Mouse (Mus musculus) lung, postnatal 0 days (tissue): ENCODE data around the gene Gria2. TPM values are rescaled to one million over a fixed set of nuclear protein-coding genes. Genes with fewer than 3 reads are reported as not detected.

Experiments used
- ATAC-seq: fragments of 200-750 bp; cut with Nextera tagmentation; 2 replicates; pipeline ENCODE4 v1.8.0; 2017; ENCODE audit warnings: moderate library complexity
- DNase-seq: peaks from one replicate; pipeline ENCODE4 v3.0.0-alpha.2; 2016; ENCODE audit warnings: low spot score
- H3K27ac ChIP-seq: fragments of 300-500 bp; sonication (generic); 2 replicates; pipeline ENCODE4 v1.5.1; 2014; ENCODE audit warnings: antibody characterized with exemption, mild to moderate bottlenecking, low read length, mixed read lengths
- H3K27me3 ChIP-seq: fragments of 300-500 bp; sonication (generic); replicated peaks from 2 replicates; pipeline ENCODE4 v1.6.1; 2014; ENCODE audit warnings: low read length, mixed read lengths; ENCODE audit not compliant: insufficient read depth
- H3K36me3 ChIP-seq: fragments of 300-500 bp; sonication (generic); 2 replicates; pipeline ENCODE4 v1.6.1; 2014; ENCODE audit warnings: low read length, mixed read lengths; ENCODE audit not compliant: insufficient read depth
- H3K4me1 ChIP-seq: fragments of 300-500 bp; sonication (generic); 2 replicates; pipeline ENCODE4 v1.6.1; 2014; ENCODE audit warnings: antibody characterized with exemption, low read depth, low read length, mixed read lengths; ENCODE audit not compliant: insufficient read depth
- H3K4me2 ChIP-seq: fragments of 300-500 bp; sonication (generic); replicated peaks from 2 replicates; pipeline ENCODE4 v1.6.1; 2014; ENCODE audit warnings: low read depth, mild to moderate bottlenecking, low read length, moderate library complexity, mixed read lengths
- H3K4me3 ChIP-seq: fragments of 300-500 bp; sonication (generic); 2 replicates; pipeline ENCODE4 v1.5.1; 2014; ENCODE audit warnings: low read depth, low read length
- H3K9ac ChIP-seq: fragments of 300-500 bp; sonication (generic); replicated peaks from 2 replicates; pipeline ENCODE4 v1.6.1; 2014; ENCODE audit warnings: low read depth, mild to moderate bottlenecking
- H3K9me3 ChIP-seq: fragments of 300-500 bp; sonication (generic); 2 replicates; pipeline ENCODE4 v1.6.1; 2016; ENCODE audit warnings: low read length, mixed read lengths
- CTCF ChIP-seq: IDR thresholded peaks from 2 replicates; pipeline ENCODE4 v1.5.1; 2016; ENCODE audit warnings: antibody characterized with exemption, mild to moderate bottlenecking
- EP300 ChIP-seq: IDR thresholded peaks from 2 replicates; pipeline ENCODE4 v1.6.1; 2016; ENCODE audit warnings: antibody characterized with exemption, mild to moderate bottlenecking, control low read depth
- WGBS: fragments of 180-500 bp; shearing (Covaris S2); extraction: QIAGEN DNeasy Blood & Tissue Kit; methylation state at CpG from one replicate; pipeline ENCODE4 v1.1.7; 2014; 5-methylcytosine and 5-hydroxymethylcytosine counted together
- polyA plus RNA-seq: library from polyadenylated mRNA; unstranded; fragments of >200 nt; fragmentation: Nextera tagmentation; extraction: Ambion mirVana; gene quantifications from 2 replicates; pipeline ENCODE4 v1.2.1, GENCODE M21; 2015

Gria2 gene
- 0.11 TPM in 2 replicates for polyA plus RNA-seq

DNA sequence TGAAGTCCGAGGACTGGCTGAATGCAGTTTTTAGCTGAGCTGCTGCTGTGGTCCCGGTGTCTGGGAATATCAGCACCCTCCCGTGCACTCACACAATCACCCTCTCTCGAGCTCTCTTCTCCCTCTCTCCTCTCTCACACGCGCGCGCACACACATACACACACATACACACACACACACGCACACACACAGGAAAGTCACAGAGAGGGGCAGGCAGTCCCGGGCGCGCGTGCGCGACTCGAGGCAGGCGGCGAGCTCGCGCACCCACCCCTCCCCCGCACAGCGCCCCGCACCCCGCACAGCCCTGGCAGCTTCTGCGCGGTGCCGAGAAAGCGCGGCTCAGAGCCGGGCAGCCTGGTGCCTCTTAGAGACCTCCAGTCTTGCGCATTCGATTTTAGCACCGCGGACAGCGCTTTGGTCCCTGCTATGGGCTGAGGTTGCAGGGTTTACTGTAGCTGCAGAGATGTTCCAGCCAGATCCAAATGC, at the start of gene Gria2:
Gene Gria2, minus strand, starts transcription at position 240 of the 486 bp plus-strand sequence.
- TF ChIP-seq EP300: no peak
- no peak for TF ChIP-seq CTCF
- under 1% methylated on average over 27 of the region's 35 CpGs for WGBS
- Histone ChIP-seq H3K9ac (no peak within 1 kb of the TSS), H3K27ac (no peak within 1 kb of the TSS), H3K4me1 (peaks cover 4% of the 10 kb centered on the region; the same call in 1 of the 2 replicates), H3K9me3 (no peaks in the 10 kb centered on the region), H3K36me3 (no peaks in the 10 kb centered on the region), H3K4me3 (no peak within 1 kb of the TSS), H3K4me2 (peak within 1 kb of the TSS; percentile 33; the same call in 1 of the 2 replicates), H3K27me3 (peaks cover 24% of the 10 kb centered on the region)
- ATAC-seq (peak; percentile 78), DNase-seq (peak; percentile 68)

DNA sequence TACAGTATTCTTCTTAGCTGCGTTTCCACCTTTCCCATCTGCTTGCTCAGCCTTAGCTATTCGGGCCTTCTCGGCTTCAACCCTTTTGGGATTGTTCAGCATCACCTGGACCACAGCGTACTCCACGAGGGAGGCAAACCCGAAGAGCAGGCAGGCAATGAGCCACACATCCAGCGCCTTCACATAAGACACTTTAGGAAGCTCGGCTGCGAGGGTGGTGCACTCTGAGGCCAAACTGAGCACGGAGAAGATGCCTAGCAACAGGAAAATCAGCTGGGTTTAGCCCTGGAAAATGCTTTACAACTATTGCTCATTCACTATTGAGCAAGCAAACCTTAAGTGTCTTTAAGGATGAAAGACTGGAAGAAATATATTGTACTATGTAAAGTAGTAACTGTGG, 48.3 kb upstream of the Gria2 start:
- DNase-seq: no peak
- no peak overlapping the region for H3K4me2 ChIP-seq
- no peak overlapping the region for H3K4me3 ChIP-seq
- no peak for TF ChIP-seq CTCF
- no peak for TF ChIP-seq EP300
- ATAC-seq: no peak
- H3K27ac ChIP-seq: no peak overlapping the region
- 84% methylated on average over 10 of the region's 10 CpGs for WGBS
- no peaks in the 10 kb centered on the region for H3K36me3 ChIP-seq
- no peak overlapping the region for H3K9ac ChIP-seq
- H3K27me3 ChIP-seq: no peaks in the 10 kb centered on the region
- no peaks in the 10 kb centered on the region for H3K9me3 ChIP-seq
- H3K4me1 ChIP-seq: no peaks in the 10 kb centered on the region

DNA sequence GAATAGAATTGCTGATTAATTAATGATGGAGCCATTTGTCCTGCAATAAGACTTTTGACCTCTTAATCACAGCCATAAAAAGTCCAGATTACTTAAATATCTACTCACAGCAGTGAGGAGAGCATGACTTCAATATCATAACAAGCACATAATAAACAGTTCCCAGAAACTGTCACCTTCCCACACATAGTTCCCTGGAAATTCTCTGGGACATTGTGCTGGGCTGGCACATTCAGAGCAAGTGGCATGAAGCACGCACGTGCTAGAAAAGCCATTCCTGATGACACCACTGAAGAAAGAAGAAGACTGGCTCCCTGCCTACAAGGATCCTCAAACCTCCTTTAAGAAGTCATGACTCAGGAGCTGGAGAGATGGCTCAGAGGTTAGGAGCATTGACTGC, 43.0 kb upstream of the Gria2 start:
- DNase-seq: no peak
- no peak for ATAC-seq
- TF ChIP-seq CTCF: no peak
- no peak for TF ChIP-seq EP300
- Histone ChIP-seq H3K9me3 (no peaks in the 10 kb centered on the region), H3K27me3 (no peaks in the 10 kb centered on the region), H3K9ac (no peak overlapping the region), H3K27ac (no peak overlapping the region), H3K36me3 (no peaks in the 10 kb centered on the region), H3K4me1 (no peaks in the 10 kb centered on the region), H3K4me2 (no peak overlapping the region), H3K4me3 (no peak overlapping the region)
- 67% methylated on average over 2 of the region's 2 CpGs for WGBS

DNA sequence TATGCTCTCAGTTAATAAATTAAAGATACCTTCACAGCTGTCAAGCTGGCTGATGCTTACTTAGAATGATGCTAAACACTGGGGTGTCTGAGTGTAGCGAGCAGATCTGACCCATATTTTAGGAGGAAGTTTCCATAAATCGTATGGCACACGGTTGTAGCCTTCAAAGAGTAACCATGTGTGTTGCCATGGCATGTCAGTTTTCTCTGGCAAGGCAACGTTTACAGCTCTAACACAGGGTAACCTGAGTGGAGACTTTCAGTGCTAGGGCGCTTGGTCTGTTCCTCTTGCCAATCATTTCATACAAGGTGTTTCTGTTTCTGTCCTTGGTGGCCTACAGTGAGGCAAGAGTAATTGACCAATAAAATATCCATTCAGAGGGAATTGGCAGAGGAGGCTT, 37.2 kb upstream of the Gria2 start:
- H3K9me3 ChIP-seq: no peaks in the 10 kb centered on the region
- 74% methylated on average over 5 of the region's 5 CpGs for WGBS
- H3K27ac ChIP-seq: no peak overlapping the region
- H3K4me1 ChIP-seq: no peaks in the 10 kb centered on the region
- TF ChIP-seq EP300 (no peak), CTCF (no peak)
- no peak overlapping the region for H3K4me2 ChIP-seq
- no peak overlapping the region for H3K4me3 ChIP-seq
- DNase-seq (no peak), ATAC-seq (no peak)
- no peaks in the 10 kb centered on the region for H3K36me3 ChIP-seq
- H3K9ac ChIP-seq: no peak overlapping the region
- no peaks in the 10 kb centered on the region for H3K27me3 ChIP-seq

DNA sequence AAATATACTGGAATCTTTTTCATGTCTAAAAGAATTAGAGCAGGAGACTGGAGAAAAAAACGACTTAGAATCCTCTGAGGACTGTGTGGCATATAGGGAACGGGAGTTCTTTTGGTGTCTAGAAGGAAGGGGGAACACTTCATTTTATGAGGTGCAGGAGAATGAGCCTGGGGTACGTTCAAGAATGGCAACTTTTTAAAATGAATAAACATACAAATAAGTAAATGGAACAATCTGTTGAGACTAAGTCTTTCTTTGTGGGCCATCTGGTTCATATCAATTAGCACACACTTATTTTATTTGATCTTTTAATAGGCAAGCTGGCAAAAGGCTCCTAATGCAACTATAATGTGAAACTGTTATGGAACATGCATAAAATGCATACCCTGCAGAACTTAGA, 34.9 kb upstream of the Gria2 start:
- WGBS: 23% methylated on average over 3 of the region's 3 CpGs
- H3K4me3 ChIP-seq: no peak overlapping the region
- no peak overlapping the region for H3K4me2 ChIP-seq
- no peaks in the 10 kb centered on the region for H3K9me3 ChIP-seq
- ATAC-seq (no peak), DNase-seq (peak; percentile 9)
- H3K27ac ChIP-seq: no peak overlapping the region
- no peaks in the 10 kb centered on the region for H3K36me3 ChIP-seq
- no peaks in the 10 kb centered on the region for H3K27me3 ChIP-seq
- no peaks in the 10 kb centered on the region for H3K4me1 ChIP-seq
- H3K9ac ChIP-seq: no peak overlapping the region
- no peak for TF ChIP-seq EP300

DNA sequence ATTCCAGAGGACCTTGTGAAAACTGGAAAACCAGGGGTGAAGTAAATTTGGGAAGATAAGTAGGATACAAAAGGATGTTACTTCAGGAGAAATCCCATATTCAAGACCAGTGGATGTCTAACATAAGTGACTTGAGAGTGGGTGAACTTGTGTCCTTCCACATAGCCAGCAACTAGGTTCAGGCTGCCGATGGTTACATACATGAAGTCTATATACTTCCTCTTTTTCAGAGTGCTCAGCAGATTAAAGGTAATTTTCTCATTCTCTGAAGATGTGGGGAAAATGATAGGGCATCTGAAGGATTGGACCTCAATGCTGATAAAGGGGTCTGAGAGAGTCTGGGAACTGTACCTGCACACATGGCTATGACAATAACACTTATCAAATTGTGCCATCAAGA, 21.3 kb upstream of the Gria2 start:
- H3K4me1 ChIP-seq: no peaks in the 10 kb centered on the region
- no peak overlapping the region for H3K27ac ChIP-seq
- H3K27me3 ChIP-seq: no peaks in the 10 kb centered on the region
- no peak overlapping the region for H3K9ac ChIP-seq
- no peak for DNase-seq
- H3K4me3 ChIP-seq: no peak overlapping the region
- no peak for ATAC-seq
- TF ChIP-seq EP300 (no peak), CTCF (no peak)
- H3K9me3 ChIP-seq: no peaks in the 10 kb centered on the region
- no peak overlapping the region for H3K4me2 ChIP-seq
- no peaks in the 10 kb centered on the region for H3K36me3 ChIP-seq
- WGBS: 92% methylated on average over 1 of the region's 1 CpGs

DNA sequence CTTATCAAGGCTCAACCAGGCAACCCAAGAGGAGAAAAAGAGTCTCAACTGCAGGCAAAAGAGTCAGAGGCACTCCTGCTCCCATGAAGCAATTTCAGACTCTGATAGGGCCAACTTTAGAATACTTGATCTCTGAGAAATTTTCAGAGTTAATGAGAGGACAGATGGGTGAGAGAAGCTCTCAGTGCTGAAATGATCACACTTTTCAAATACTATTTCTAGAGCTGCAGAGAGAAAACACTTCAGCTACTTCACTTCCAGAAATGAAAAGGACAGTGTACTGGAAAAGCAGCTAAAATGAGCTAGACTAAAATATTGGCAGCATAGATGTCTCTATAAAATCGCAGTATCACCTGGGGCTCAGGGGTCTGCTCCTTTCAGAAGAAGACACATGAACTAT, 16.0 kb upstream of the Gria2 start:
- no peaks in the 10 kb centered on the region for H3K36me3 ChIP-seq
- no peak overlapping the region for H3K9ac ChIP-seq
- H3K4me1 ChIP-seq: no peaks in the 10 kb centered on the region
- H3K4me3 ChIP-seq: no peak overlapping the region
- H3K27ac ChIP-seq: no peak overlapping the region
- TF ChIP-seq CTCF: no peak
- no peak for TF ChIP-seq EP300
- no peaks in the 10 kb centered on the region for H3K9me3 ChIP-seq
- WGBS: 93% methylated on average over 1 of the region's 1 CpGs
- no peak overlapping the region for H3K4me2 ChIP-seq
- DNase-seq: no peak
- no peak for ATAC-seq
- H3K27me3 ChIP-seq: no peaks in the 10 kb centered on the region
